Mouse (Mus musculus): ENCODE measurements at regions not wholly inside any gene's neighbourhood (a gene's known extent, or its start where the extent isn't known, plus 50 kb on each side); places are given as distances from the start of the nearest gene placed in this dataset.

DNA sequence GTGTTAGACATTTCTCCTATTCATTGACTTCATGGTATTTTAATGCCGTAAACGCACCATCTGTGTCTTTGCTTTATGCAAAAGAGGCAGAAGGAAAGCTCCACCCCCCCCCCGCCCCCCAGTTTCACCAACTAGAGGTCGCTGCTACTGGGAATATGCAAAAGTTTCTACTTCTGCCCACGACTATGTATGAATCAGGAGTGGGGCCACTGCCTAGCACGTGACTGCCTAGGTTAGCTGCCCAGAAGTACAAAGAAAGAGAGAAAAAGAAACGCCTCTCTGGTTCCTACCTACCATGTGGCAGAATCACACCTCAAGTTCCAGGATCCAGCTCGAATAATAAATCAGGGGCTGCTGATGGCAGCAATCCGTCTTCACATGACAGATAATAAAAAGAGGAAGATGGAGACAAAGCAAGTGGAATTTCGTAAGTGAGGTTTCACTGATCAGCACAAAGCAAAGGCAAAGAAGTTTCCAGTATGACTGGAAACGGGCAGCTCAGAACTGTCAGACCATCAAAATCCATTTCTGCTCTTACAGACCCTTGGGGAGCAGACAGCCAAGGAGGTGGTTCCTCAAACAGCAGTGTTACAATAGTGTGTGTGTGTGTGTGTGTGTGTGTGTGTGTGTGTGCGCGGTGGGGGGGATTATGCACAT lies 108.9 kb upstream of the Ppm1h start:
- no peak for DNase-seq

DNA sequence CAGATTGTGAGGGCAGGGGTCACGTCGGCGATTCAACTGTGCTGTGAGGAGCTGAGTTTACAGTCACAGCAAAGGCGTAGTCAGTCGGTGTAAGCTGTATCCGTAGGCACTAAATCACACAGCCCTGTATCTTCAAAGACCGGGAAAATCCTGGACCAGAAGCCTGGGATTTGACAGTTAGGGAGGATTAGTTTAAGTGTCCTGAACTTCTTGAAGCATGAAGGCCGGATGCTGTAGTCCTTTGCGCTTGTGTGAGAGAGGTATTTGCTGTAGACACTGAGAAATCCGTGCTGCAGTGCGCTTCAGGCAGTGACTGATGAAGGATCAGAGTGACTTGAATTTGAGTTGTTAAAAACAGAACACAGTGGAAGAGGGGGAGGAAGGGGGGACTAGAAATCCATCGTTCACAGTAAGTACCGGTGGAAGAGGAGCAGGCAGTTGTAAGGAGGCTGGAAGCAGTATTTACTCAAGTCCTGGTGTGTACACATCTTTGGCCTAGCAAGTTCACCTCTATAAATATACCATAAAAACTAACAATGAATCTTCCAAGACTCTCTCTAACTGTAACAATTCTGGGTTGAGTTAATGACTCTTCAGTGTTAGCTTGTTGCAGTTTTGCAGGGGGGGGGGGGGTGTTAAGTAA lies 107.5 kb upstream of the Ppm1h start:
- no peak for DNase-seq

DNA sequence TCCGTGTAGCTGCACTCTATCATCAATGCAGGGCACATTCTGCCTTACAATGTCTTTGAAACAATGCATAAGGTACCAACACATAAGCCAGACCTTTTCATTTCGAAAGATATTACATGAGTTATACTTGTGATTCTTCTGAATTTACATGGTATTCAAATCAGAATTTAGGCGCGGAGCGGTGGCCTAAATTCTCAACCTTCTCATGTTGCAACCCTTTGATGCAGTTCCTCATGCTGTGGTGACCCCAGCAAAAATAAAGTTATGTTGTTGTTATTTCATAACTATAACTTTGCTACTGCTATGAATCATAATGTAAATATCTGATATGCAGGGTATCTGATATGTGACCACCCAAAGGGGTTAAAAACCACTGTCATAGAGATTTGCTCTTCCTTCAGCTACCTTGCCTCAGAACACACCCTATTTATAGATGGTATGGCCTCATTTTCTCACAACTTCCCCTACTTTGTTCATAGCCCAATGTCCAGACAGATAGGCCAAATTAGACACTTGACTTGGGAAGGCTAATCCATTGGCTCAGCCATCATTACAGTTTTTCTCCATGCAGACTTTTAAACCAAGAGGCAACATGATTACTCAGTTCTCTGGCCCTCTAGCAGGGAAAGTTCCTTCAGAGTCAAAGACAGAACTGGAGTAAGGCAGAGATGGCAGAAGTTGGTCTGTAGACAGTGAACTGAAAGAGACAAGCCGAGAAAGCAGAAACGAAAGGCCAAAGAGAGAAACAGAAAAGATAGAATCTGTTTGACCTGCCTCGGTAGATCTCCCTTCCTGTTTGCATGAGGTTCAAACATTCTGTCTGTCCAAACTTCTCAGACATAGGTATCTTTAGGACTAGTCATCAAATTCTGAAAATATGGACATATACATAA lies 102.1 kb upstream of the Ppm1h start:
- no peak for DNase-seq

DNA sequence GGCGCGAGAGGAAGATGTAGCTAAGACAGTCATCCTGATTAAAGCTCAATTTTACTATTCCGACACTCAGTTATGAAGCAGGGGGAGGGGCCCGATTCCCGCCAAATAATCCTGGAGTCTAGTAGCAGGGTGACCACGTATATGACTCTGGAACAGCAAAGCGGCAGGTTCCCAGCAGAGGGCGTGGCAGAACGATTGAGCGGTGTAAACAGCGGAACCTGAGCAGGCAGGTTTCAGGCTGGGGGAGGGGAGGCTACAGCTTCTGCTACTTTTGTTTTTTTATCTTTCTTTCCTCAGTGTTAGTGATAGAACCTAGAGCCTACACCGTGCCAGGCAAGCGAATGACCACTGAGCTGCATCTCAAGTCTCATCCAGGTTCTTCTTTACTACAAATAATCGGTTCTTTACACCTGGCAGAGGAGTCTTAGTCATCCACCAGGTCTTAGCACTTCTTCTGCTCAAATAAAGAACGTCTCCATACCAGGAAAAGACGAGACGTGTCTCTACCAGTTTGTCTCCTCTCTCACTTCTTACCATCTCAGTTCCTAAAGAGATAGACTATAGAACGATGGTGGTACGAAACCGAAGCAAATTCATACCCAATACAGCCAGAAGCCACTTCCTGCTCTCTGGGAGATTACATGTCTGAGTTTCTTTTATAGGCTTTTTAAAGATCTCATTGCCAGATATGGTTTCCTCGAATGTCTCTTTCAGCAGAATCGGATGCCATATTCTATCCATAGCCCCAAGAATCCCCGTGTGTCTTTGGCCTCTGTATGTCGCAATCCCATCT lies 100.2 kb upstream of the Ppm1h start:
- peak; percentile 36 to 58 for DNase-seq

DNA sequence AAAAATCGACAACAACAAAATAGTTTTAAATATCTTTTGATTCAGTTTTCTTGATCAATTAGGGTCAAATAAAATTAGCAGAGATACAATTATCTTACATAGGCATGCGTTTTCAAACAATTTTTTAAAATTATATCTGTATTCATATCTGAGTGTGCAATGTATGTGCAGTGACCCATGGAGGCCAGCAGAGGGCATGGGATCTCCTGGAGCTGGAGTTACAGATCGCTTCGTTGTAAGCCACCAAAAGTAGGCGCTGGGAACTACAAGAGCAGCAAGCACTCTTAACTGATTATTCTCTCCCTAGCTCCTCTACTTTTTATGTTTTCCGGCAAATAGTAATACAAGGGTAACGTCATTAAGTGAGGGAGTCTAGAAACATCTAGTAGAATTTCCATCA lies 97.5 kb upstream of the Ppm1h start:
- peak; percentile 24 to 31 for DNase-seq

DNA sequence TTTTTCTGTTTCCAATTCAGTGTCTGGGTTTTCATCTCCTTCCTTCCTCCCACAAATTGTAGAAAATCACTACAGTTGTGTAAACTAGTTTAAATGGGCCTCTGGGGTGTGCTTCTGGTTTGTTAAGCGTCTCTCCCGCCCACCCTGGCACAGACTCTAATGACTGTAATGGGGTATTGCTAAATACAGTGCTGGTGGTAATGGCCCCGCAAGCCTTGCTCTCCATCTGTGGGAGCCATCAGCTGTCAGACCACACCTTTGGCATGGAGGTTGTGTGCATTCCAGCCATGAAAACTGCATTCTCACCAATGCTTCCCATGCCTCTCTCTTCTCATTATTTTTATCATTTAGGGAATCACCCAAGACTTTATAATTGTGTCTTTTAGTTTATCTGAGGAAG lies 91.0 kb upstream of the Ppm1h start:
- no peak for DNase-seq

DNA sequence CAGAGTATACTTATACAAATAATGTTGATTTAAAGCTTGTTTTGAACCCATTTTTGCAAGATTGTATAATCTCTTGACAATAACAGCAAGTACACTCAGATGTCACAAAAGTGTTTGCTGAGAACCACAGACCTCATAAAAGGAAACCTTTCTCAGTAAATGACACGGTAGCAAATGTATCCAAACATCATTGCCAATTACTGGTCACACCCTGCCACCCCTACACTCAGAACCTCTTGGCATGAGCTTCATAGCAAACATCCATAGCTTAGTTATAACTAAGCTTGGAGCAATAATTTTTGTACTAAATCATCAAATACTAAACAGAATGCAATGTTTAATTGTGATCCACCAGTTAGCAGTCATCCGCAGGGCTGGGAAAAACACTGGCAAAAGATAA lies 79.1 kb upstream of the Ppm1h start:
- DNase-seq, result no peak

DNA sequence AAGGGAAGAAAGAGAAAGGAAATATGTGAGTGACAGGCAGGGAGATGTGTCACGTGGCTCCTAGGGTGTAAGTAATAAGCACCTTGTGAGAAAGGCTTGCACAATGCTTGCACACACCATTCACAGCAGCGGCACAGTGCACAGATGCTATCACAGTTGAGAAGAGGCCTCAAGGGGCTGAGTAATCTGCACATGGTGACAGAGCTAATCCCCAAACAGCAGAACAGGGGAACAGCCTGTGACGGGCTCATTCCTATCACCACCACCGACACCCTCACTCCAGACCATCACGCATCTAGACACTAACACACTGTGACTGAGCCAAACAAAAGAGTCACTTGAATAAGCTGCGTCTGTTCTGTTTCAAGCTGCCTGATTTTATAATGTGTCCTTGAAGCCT lies 76.2 kb upstream of the Ppm1h start:
- peak in 1 of 2 experiments; percentile 11 for DNase-seq

DNA sequence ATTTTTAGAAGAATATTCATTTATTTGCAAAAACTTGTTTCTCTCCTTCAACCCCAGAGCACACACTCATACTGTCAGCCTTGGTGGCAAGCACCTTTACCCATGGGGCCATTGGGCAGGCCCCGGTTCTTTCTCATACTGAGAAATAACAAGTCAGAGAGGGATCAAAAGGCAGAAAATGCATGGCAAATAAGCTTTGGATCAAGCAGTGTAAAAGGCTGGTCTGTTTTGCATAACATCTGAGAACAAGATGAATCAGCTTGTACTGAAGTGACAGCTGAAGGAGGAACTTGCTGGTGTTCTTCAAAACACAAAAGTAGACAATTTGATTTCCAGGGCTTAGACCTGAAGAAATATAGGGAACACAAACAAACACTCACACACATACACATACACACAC lies 74.6 kb upstream of the Ppm1h start:
- DNase-seq, result no peak

DNA sequence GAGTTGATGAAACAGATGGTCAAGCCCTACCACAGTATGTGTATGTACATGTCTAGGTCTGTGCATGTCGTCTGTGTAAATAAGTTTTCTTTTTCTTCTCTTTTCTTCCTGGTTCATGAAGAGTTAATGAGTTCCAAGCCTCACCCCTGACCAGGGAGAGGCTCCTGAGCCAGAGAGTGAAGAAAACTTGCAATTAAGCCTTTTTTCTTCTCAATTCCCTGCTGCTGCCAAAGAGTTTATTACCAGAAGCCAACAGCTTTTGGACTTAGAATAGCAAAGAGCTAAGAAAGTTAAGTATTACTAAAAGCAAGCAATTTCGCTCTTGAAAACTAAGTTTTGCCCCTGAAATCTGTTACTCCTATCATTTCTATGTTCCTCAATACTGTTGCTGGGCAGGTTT lies 65.3 kb upstream of the Ppm1h start:
- no peak for DNase-seq

DNA sequence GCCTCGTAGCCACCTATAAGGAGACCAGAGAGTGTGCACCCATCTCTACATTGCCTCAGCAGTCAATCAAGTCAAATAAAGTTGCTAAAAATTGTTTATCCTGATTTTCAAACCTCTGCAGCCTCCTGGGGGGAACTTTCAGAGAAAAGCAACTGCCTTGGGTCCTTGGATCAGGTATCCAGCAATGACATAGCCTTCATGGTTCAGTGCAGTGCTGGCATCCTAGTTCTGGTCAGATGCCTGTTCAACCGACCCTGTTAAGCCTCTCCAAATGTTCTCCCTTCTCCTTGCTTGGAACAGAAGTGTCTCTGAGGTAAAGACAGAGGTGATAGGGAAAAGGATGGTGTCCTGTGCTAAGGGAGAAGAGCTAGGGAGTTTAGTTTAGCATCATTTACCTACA lies 64.7 kb upstream of the Ppm1h start:
- no peak for DNase-seq

DNA sequence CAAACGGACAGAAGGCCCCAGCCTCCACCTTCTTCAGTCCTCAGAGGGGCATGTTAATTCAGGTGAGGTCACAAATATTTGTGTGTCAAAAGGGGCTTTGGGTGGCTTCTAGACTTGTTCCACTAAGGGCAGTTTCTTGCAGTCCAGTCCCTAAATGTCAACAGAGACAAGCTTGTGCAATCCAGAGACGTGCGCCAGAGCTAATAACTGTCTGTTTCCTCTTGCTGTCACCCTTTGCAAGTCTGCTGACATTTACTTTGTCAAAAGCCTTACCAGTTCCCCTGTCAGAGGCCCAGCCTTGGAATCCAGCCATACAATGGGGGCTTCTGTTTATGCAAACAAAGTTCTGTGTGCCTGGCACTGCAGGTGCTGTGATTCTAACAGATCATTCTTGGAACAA lies 63.8 kb upstream of the Ppm1h start:
- DNase-seq, result no peak

DNA sequence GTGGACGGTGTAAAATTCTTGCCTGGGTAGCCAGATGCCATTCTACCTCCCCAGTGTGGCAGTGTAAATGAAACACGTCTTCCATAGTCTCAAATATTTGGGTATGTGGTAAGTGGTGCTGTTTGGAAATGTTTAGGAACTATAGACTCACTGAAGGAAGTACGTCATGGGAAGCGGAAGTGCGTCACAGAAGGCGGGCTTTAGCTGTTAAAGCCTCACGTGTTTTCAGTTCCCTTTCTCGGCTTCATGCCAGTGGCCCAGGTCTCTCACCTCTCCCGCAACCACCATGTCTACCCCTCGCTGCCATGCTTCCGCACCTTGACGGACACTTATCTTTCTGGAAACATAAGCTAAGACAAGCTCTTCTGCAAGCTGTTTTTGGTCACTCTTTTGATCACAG lies 62.9 kb upstream of the Ppm1h start:
- DNase-seq, result no peak

DNA sequence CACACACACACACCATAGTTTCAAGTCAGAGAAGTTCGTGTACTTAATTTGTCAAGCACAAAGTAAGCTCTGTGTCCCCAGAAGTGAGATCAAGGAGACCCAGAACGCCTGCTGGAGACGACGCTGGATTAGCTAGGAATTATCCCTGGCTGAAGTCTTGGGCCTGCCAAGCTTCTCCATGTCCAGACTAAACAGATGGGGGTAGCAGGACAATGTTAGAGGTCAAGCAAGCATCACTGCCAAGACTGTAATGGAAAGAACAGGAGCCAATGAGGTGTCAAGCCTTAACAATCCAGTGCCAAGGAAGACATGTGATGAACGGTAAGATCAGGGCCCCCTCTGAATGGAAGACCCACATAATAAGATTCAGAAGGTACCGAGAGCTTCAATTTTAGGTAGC lies 62.2 kb upstream of the Ppm1h start:
- no peak for DNase-seq

DNA sequence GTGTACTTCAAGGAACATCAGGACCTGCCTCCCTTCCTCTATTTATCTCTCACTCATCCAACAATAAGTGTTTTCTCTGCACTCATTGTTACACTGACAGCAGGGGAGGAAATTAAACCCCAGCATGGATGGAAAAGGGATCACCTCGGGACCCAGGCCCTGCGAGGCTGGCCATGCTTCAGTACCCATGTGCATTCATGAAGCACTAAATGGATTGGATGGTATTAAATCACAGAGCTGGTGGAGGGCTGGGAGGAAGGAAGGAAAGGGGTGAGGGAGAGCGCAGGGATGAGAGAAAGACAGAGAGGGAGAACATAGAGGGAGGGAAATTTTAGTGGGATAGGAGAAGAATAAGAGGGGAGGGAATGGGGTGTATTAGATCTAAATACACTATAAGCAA lies 59.7 kb upstream of the Ppm1h start:
- no peak for DNase-seq

DNA sequence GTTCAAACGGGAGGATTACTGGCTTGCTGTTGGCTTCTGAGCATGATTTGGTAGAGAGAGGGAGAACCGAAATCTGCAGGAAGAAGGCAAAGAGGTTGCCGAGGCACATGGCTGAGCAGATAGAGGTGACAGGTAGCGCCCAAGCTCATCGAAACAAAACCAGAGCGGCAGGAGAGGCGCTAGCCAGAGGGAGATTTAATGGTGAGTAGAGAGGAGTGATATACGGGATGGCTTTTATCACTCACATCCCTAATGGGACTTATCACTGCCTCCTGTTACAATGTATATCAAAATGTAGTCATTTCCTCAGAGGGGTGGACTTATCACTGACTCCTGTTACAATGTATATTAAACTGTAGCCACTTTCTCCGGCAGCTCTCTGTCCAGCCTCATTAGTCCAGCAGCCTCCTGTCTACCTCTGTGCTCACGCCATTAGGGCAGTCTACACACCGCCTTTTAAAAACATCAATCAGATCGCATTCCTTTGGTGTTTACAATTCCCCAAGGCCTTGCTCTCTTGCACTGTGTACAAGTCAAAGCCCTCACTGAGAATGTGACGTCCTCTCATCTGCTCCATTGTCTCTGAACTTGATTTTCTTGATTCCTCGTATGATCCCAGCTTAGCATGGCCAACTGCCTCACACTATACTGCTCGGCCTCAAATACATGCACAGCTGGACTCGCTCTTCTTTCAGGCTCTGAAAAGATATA lies 59.0 kb upstream of the Ppm1h start:
- no peak for DNase-seq
